Mouse (Mus musculus) left cerebral cortex, postnatal 25 days (tissue): ENCODE data around the gene Dnajc21. TPM values are rescaled to one million over a fixed set of nuclear protein-coding genes. Genes with fewer than 3 reads are reported as not detected.
A peak's percentile ranks its signal among the peaks of the same experiment; 100 is the strongest.

Experiments used
- DNase-seq, 2 experiments: peaks; one replicate each; pipeline ENCODE4 v3.0.0; 2022; ENCODE audit warnings: low spot score in 2 of 2, mixed read lengths in 1 of 2
- intact Hi-C: fragments of 180-260 bp; cut with DNase I; formaldehyde crosslinking; loops from one replicate; pipeline ENCODE4 v1.15.1; 2025
- total RNA-seq, 2 experiments: library from RNA; stranded (reverse); gene quantifications; 2 replicates each; pipeline ENCODE4 v1.2.3; 2021

The Dnajc21 gene
- total RNA-seq, 2 experiments from 2014 or later: 22.3 to 31.7 TPM

DNA sequence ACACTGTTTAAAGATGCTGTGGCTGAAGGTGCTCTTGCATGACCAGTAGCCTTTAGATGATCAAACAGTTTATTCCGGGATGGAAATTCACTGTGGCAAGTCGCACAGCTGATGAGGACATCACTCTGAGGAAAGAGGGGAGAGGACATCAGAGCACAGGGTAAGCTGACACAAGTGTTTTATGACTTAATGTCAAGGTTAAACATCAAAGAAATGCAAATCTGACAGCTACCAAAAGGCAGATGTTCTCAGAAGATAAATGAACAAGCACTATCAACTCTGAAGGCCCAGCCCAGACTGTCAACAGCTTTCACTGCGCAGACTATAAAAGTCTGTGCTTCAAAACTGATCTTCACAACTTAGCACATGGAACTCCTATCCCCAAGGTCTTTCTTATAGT is 23.2 kb downstream of the Dnajc21 start:
- DNase-seq: no peak
- intact Hi-C loops: loop anchor here (10.0 kb wide), 1 partner anchor 992 kb away; no protein-coding TSS in a partner anchor

DNA sequence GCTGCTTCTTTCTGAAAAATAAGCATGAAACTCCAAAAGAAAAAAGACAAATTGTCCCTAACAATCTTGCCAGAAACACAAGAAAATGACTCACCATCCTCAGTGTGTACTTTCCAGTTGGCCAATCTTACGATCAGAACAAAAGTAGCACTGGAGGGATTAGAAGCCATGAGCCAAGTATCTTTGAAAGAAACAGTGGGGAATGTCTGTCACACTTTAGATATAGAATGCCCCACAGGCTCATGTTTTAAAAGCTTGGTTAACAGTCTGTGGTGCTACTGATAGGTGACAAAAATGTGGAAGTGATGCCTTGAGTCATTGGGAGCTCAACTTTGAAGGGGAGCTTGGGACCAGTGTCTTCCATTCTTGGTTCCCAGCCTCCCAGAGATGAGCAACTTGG is 28.0 kb downstream of the Dnajc21 start:
- intact Hi-C loops: loop anchor here (10.0 kb wide), 1 partner anchor 987 kb away; no protein-coding TSS in a partner anchor
- no peak for DNase-seq

DNA sequence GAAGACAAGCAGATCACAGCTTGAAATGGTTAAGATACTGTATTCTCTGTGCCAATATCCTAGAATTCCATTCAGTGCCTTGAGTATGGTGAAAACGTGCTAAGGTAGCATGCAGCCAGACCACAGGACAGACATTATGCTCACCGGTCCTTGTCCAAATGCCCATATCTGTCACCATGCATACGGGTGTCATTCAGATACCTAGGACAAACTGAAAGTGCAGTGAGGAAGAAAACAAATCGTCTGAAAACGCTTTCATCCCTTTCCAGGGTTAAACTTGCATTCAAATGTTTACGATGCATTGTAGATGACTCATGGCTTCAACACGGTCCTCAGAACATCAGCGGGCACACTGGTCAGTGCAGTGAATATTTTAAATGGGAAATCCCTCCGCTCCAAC is 28.8 kb downstream of the Dnajc21 start:
- DNase-seq: no peak
- intact Hi-C loops: loop anchor here (10.0 kb wide), 1 partner anchor 987 kb away; no protein-coding TSS in a partner anchor

DNA sequence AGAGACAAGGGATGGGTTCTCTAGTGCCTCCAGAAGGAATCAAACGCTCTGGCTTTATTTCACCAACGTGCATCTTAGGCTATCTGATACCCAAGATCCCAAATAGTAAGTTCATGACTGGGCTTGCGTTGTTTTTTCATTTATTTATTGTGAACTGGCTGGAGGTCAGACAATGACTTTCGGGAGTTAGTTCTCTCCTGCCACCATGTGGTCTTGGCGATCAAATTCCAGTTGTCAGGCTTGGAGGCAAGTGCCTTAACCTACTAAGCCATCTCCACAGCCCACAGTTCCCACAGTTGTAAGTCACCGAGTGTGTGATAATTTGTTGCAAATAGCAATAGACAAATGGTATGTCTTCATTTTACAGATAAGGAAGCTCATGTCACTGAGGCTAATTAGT is 30.4 kb downstream of the Dnajc21 start:
- intact Hi-C loops: loop anchor here (10.0 kb wide), 1 partner anchor 985 kb away; no protein-coding TSS in a partner anchor
- no peak for DNase-seq

DNA sequence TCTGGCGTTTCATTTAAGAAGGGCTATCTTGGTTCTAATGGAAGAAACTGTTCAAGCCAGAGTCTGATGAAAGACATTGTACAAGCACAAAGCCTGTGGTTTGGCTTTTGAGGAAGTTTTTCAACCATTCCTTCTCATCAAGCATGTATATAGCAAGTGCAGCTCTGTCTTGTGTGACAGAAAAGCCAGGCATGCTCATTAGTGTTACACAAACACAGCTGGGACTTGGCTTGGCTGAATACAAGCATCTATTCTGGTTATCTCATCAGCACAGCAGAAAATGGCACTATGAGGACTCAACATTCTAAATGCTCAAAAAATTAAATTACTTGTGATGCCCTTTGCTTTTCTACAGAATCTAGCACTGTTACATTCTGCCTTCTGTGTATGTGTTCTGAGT is 33.4 kb downstream of the Dnajc21 start:
- intact Hi-C loops: no loop called here
- DNase-seq: peak in 1 of 2 experiments; percentile 38

GRCm38 (mm10) chr15:10426545-10427266 is 43.6 kb downstream of the Dnajc21 start:
- intact Hi-C loops: loop anchor here (1.0 kb wide), 1 partner anchor 15 kb away; no protein-coding TSS in a partner anchor
- peak in 1 of 2 experiments; percentile 78 for DNase-seq

GRCm38 (mm10) chr15:10426124-10426523 is 44.2 kb downstream of the Dnajc21 start:
- DNase-seq: no peak
- intact Hi-C loops: loop anchor here (1.0 kb wide), 1 partner anchor 15 kb away; no protein-coding TSS in a partner anchor

GRCm38 (mm10) chr15:10421785-10422144 is 48.6 kb downstream of the Dnajc21 start:
- no peak for DNase-seq
- intact Hi-C loops: no loop called here

- intact Hi-C loops: no loop called here
- DNase-seq: no peak
Observed at GRCm38 (mm10) chr15:10421138-10421784, 49.1 kb downstream of the Dnajc21 start.

- DNase-seq: peak in 1 of 2 experiments; percentile 81
- intact Hi-C loops: loop anchor here (5.0 kb wide), 1 partner anchor 49 kb away; no protein-coding TSS in a partner anchor
Observed at GRCm38 (mm10) chr15:10413656-10414055, 56.7 kb downstream of the Dnajc21 start.

DNA sequence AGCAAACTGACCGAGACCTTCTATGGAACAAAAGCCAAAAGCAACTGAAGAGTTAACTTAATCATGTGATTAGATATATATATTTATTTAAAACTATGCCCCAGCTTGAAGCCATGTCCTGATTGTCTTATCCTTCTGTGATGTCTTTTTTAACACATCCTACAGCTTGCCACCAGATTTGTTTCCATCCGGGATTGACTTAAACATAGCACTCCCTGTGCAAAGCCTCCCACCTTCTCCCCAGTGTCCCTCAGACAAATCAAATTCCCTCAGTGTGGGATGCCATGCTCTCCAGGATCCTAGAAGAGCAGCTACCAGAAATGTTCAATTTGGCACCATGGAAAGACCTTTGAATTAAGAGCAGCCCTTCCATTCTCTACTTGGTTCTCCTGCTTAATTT is 59.4 kb downstream of the Dnajc21 start:
- DNase-seq: peak in 1 of 2 experiments; percentile 90
- intact Hi-C loops: loop anchor here (1.0 to 5.0 kb wide), 2 partner anchors 15 to 51 kb away; no protein-coding TSS in a partner anchor

- no peak for DNase-seq
- intact Hi-C loops: loop anchor here (5.0 kb wide), 1 partner anchor 52 kb away; no protein-coding TSS in a partner anchor
Observed at GRCm38 (mm10) chr15:10409842-10410241, 60.5 kb downstream of the Dnajc21 start.

DNA sequence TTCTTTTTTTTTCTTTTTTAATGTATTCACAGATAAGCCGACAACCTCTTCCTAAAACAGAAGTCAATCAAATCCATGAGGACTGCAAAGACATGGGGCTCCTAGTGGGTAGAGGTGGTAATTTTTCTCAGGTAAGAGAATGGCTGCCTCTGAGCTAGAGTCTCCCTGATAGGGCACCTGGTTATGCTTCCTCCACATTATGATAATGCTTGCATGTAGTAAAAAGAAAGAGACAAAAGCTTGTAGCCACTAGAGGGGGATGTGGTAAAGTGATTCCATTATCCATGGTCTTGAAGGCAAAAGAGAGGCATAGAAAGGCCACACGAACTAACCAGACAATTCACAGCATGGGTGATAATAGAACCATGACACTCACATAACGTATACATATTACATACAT is 69.9 kb downstream of the Dnajc21 start:
- DNase-seq: peak in 1 of 2 experiments; percentile 86
- intact Hi-C loops: no loop called here

DNA sequence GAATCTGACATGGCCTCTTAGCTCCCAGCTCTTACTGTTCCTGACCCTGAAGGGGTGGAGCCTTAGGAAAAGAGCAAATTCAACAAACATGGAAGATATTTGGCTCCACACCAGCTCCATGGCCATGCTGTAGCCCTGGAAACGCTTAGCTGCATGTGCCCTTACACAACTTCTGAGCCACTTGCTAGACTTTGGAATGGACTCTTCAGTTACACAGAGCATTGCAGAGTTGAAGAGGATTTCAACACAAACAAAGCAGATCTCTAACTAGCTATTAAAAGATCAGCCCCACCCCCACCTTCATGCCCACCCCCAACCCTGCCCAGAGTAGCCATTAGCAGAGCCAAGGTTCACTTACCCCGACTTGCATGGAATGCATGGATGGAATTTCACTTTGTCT is 70.5 kb downstream of the Dnajc21 start:
- intact Hi-C loops: no loop called here

More for the DNA sequence above, 70.5 kb downstream of the Dnajc21 start:
- DNase-seq: no peak

Other genes starting within 250 kb of the Dnajc21 start
- not detected for gene Gm21973, start 145.1 kb downstream of the Dnajc21 start, total RNA-seq
- not detected for gene Agxt2, start 112.0 kb downstream of the Dnajc21 start, total RNA-seq
- 10 to 100 TPM; 20.8 to 21.8 TPM for gene Brix1, start 15.4 kb upstream of the Dnajc21 start, total RNA-seq
- 10 to 100 TPM; 12.8 to 13.1 TPM for gene Rad1, start 15.5 kb upstream of the Dnajc21 start, total RNA-seq
- not detected for gene Ttc23l, start 88.2 kb upstream of the Dnajc21 start, total RNA-seq
- gene Rai14, start 244.1 kb upstream of the Dnajc21 start, total RNA-seq: 1 to 10 TPM; 7.5 to 8.9 TPM